Mouse (Mus musculus) frontal cortex, adult (tissue): ENCODE data around the gene Ubqln4.

ENCODE experiments used
- ATAC-seq: cut with Nextera tagmentation; 2 replicates; pipeline ENCODE4 v1.9.2; 2017; ENCODE audit warnings: mild to moderate bottlenecking, moderate library complexity, mixed read lengths; ENCODE audit not compliant: low TSS enrichment

Ubqln4 gene

GRCm38 (mm10) chr3:88553525-88553879 lies at the start of gene Ubqln4:
Gene Ubqln4 (plus strand): TSS chr3:88553758.
- ATAC-seq, result peak; percentile 15

GRCm38 (mm10) chr3:88503881-88504746 lies 49.4 kb upstream of the Ubqln4 start:
- ATAC-seq, result no peak

- no peak for ATAC-seq
Measured at GRCm38 (mm10) chr3:88505081-88505480, 48.5 kb upstream of the Ubqln4 start.

GRCm38 (mm10) chr3:88505765-88506164 lies 47.8 kb upstream of the Ubqln4 start:
- ATAC-seq, result no peak

GRCm38 (mm10) chr3:88509250-88509649 lies 44.3 kb upstream of the Ubqln4 start:
- ATAC-seq, result no peak

GRCm38 (mm10) chr3:88509692-88510420 lies 43.7 kb upstream of the Ubqln4 start, which contains the start of gene Lmna:
Gene Lmna (minus strand): TSS chr3:88509956.
- ATAC-seq, result peak; percentile 90

GRCm38 (mm10) chr3:88510421-88511289 lies 42.9 kb upstream of the Ubqln4 start:
- ATAC-seq, result no peak

GRCm38 (mm10) chr3:88511559-88511958 lies 42.0 kb upstream of the Ubqln4 start:
- no peak for ATAC-seq

GRCm38 (mm10) chr3:88512141-88512895 lies 41.2 kb upstream of the Ubqln4 start:
- no peak for ATAC-seq

GRCm38 (mm10) chr3:88512896-88513545 lies 40.5 kb upstream of the Ubqln4 start:
- ATAC-seq, result no peak

- no peak for ATAC-seq
Measured at GRCm38 (mm10) chr3:88513546-88514115, 39.9 kb upstream of the Ubqln4 start.

GRCm38 (mm10) chr3:88514231-88515094 lies 39.1 kb upstream of the Ubqln4 start:
- ATAC-seq, result no peak

GRCm38 (mm10) chr3:88515095-88515386 lies 38.5 kb upstream of the Ubqln4 start:
- ATAC-seq, result no peak

GRCm38 (mm10) chr3:88516407-88516806 lies 37.2 kb upstream of the Ubqln4 start:
- no peak for ATAC-seq

- ATAC-seq, result no peak
Measured at GRCm38 (mm10) chr3:88518411-88518810, 35.1 kb upstream of the Ubqln4 start.

GRCm38 (mm10) chr3:88520078-88520477 lies 33.5 kb upstream of the Ubqln4 start:
- ATAC-seq, result no peak

GRCm38 (mm10) chr3:88521156-88521555 lies 32.4 kb upstream of the Ubqln4 start:
- ATAC-seq, result no peak

GRCm38 (mm10) chr3:88521803-88522331 lies 31.7 kb upstream of the Ubqln4 start:
- peak; percentile 60 for ATAC-seq

- ATAC-seq, result no peak
Measured at GRCm38 (mm10) chr3:88523027-88523426, 30.5 kb upstream of the Ubqln4 start.
